ENCODE assay signal across 15 mouse cellular contexts in the genomic region with DNA sequence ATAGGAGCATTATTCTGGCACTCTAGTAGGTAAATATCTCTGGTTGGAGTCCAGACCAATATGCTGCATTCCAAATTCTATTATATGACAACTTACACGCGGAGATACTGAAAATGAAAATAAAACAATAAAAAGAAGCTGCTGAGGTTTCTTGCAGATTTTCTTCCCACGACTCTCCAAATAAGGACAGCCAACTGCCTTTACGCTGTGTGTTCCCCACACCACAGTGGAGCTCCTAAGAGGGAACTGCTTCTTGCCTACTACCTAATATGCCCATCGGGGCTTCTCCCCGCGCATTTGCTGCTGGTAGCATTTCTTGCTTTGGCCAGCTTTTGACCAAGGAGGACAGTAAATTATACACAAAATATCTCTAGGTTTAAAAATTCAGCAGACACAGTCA.
A peak's percentile ranks its signal among the peaks of the same experiment; 100 is the strongest.
DNase-seq lines count a peak whose midpoint lies in the region; ATAC-seq and TF ChIP-seq lines count a peak whose summit lies in the region.
"Had no signal": no experiment of that assay in that cellular context is flagged by ENCODE, and none has a peak within 500 bp of the region (broad histone marks: within the 10 kb centered on the region; RNA-seq: fewer than 3 reads in every experiment).

No protein-coding gene starts in this region.

- peaks cover 7% of the 10 kb centered on the region for H3K79me2 ChIP-seq in heart, adult 2 months (replicated peaks; ENCODE audit: control insufficient read depth, insufficient read depth, low read length)
- H3K79me2 ChIP-seq in liver, adult 2 months (ENCODE audit: control insufficient read depth, insufficient read depth, low read length), result peaks cover 6% of the 10 kb centered on the region; the same call in 1 of the 2 replicates

- H3K9me3 ChIP-seq in liver, embryonic 12.5 days (replicated peaks), result no peaks in the 10 kb centered on the region
- no peaks in the 10 kb centered on the region for H3K9me3 ChIP-seq in embryonic facial prominence, embryonic 14.5 days (ENCODE audit: control insufficient read depth, low read length)
- no peaks in the 10 kb centered on the region for H3K9me3 ChIP-seq in lung, postnatal 0 days (ENCODE audit: low read length)
- H3K9me3 ChIP-seq: embryonic facial prominence, embryonic 12.5 days; limb, embryonic 12.5 days had no signal

- H3K36me3 ChIP-seq in heart, adult 2 months (ENCODE audit: control insufficient read depth, insufficient read depth, low read length), result peaks cover 17% of the 10 kb centered on the region
- H3K36me3 ChIP-seq in liver, adult 2 months (ENCODE audit: control insufficient read depth, insufficient read depth, low read length), result no peaks in the 10 kb centered on the region
- peaks cover 14% of the 10 kb centered on the region for H3K36me3 ChIP-seq in liver, embryonic 12.5 days
- peaks cover 6% of the 10 kb centered on the region; the same call in 1 of the 2 replicates for H3K36me3 ChIP-seq in embryonic facial prominence, embryonic 14.5 days (ENCODE audit: control insufficient read depth, insufficient read depth, low read length)
- no peaks in the 10 kb centered on the region for H3K36me3 ChIP-seq in lung, postnatal 0 days (ENCODE audit: insufficient read depth, low read length)

- H3K9ac ChIP-seq in heart, adult 2 months (ENCODE audit: low read depth, low read length), result peak overlapping the region; percentile 31; the same call in 1 of the 2 replicates
- no peak overlapping the region for H3K9ac ChIP-seq in liver, adult 2 months (ENCODE audit: low read depth, low read length)
- H3K9ac ChIP-seq in liver, embryonic 12.5 days, result no peak overlapping the region
- H3K9ac ChIP-seq in embryonic facial prominence, embryonic 14.5 days (ENCODE audit: low read depth, low read length), result peak overlapping the region; percentile 54; the same call in 1 of the 2 replicates
- H3K9ac ChIP-seq in lung, postnatal 0 days (replicated peaks; ENCODE audit: low read depth), result 0 out of 2 replicates have a peak overlapping the region, but pooled peaks have one; percentile 23
- H3K9ac ChIP-seq: embryonic facial prominence, embryonic 12.5 days; limb, embryonic 12.5 days had no signal

- TF ChIP-seq CTCF in heart, adult 2 months (IDR thresholded peaks at IDR 0.05), result no peak
- TF ChIP-seq CTCF in liver, adult 2 months (IDR thresholded peaks at IDR 0.05; ENCODE audit: low read depth, low read length), result no peak
- TF ChIP-seq CTCF in lung, postnatal 0 days (IDR thresholded peaks at IDR 0.05), result no peak

- no peak overlapping the region for H3K4me2 ChIP-seq in liver, embryonic 12.5 days
- H3K4me2 ChIP-seq in embryonic facial prominence, embryonic 14.5 days (ENCODE audit: low read depth, low read length), result peak overlapping the region; percentile 51
- H3K4me2 ChIP-seq in lung, postnatal 0 days (replicated peaks; ENCODE audit: low read depth, low read length), result peak overlapping the region; percentile 52
- H3K4me2 ChIP-seq: embryonic facial prominence, embryonic 12.5 days; limb, embryonic 12.5 days; midbrain, embryonic 11.5 days had no signal

- TF ChIP-seq EP300 in heart, adult 2 months (IDR thresholded peaks at IDR 0.05; ENCODE audit: insufficient read depth, low read depth, low read length), result no peak
- no peak for TF ChIP-seq EP300 in lung, postnatal 0 days (IDR thresholded peaks at IDR 0.05)

- no peak for DNase-seq in heart, adult 2 months
- no peak for DNase-seq in heart, postnatal 10 days
- DNase-seq in liver, adult 2 months (ENCODE audit: extremely low read depth, low read depth, low spot score), result peak; percentile 11
- no peak for DNase-seq in embryonic facial prominence, embryonic 14.5 days (ENCODE audit: low spot score)
- DNase-seq in lung, postnatal 0 days (ENCODE audit: low spot score), result no peak
- DNase-seq in ovary, adult 18-20 months (ENCODE audit: low spot score), result no peak
- DNase-seq: B cell, adult 2 months; cerebellum, postnatal 14 days; thymus, postnatal 25 days had no signal

- H3K27ac ChIP-seq in heart, adult 2 months, result peak overlapping the region; percentile 90
- H3K27ac ChIP-seq in liver, adult 2 months (replicated peaks; ENCODE audit: insufficient read depth, low read depth, low read length), result 0 out of 2 replicates have a peak overlapping the region, but pooled peaks have one; percentile 32
- H3K27ac ChIP-seq in liver, embryonic 12.5 days, result no peak overlapping the region
- peak overlapping the region; percentile 55 for H3K27ac ChIP-seq in embryonic facial prominence, embryonic 14.5 days (replicated peaks; ENCODE audit: low read depth, low read length)
- peak overlapping the region; percentile 54; the same call in 1 of the 2 replicates for H3K27ac ChIP-seq in lung, postnatal 0 days (ENCODE audit: low read length)
- H3K27ac ChIP-seq: limb, embryonic 12.5 days had no signal

- intact Hi-C loops in heart, adult 2 months (cut with DNase I), result no loop called here
- intact Hi-C loops in heart, postnatal 10 days (cut with DNase I), result no loop called here

- WGBS in heart, adult 2 months, result 68% methylated on average over 7 of the region's 7 CpGs
- 85% methylated on average over 7 of the region's 7 CpGs for WGBS in liver, adult 2 months
- 87% methylated on average over 7 of the region's 7 CpGs for WGBS in liver, embryonic 12.5 days (ENCODE audit: insufficient replicate concordance)
- WGBS in embryonic facial prominence, embryonic 14.5 days, result 77% methylated on average over 7 of the region's 7 CpGs
- WGBS in lung, postnatal 0 days, result 79% methylated on average over 7 of the region's 7 CpGs

- peak overlapping the region; percentile 13 for H3K4me3 ChIP-seq in heart, adult 2 months
- peak overlapping the region; percentile 6 for H3K4me3 ChIP-seq in liver, adult 2 months (ENCODE audit: insufficient read depth, low read depth, low read length)
- no peak overlapping the region for H3K4me3 ChIP-seq in liver, embryonic 12.5 days
- H3K4me3 ChIP-seq in embryonic facial prominence, embryonic 14.5 days (ENCODE audit: low read depth, low read length), result peak overlapping the region; percentile 23
- peak overlapping the region; percentile 33 for H3K4me3 ChIP-seq in lung, postnatal 0 days (ENCODE audit: low read depth, low read length)
- H3K4me3 ChIP-seq: embryonic facial prominence, embryonic 12.5 days; limb, embryonic 12.5 days had no signal

- H3K4me1 ChIP-seq in heart, adult 2 months (ENCODE audit: control insufficient read depth, insufficient read depth, low read length), result peaks cover 12% of the 10 kb centered on the region
- H3K4me1 ChIP-seq in liver, adult 2 months (ENCODE audit: control insufficient read depth, insufficient read depth, low read length), result peaks cover 5% of the 10 kb centered on the region
- H3K4me1 ChIP-seq in liver, embryonic 12.5 days, result peaks cover 4% of the 10 kb centered on the region; the same call in 1 of the 2 replicates
- H3K4me1 ChIP-seq in embryonic facial prominence, embryonic 14.5 days (ENCODE audit: control insufficient read depth, insufficient read depth, low read length), result peaks cover 48% of the 10 kb centered on the region
- H3K4me1 ChIP-seq in lung, postnatal 0 days (ENCODE audit: insufficient read depth, low read depth, low read length), result peaks cover 12% of the 10 kb centered on the region

- TF ChIP-seq POLR2A in heart, adult 2 months (IDR thresholded peaks at IDR 0.05; ENCODE audit: insufficient read depth, low read depth, low read length), result no peak
- TF ChIP-seq POLR2A in liver, adult 2 months (IDR thresholded peaks at IDR 0.05; ENCODE audit: extremely low read depth, insufficient read depth, low read length), result no peak

- ATAC-seq in liver, embryonic 12.5 days, result no peak
- ATAC-seq in embryonic facial prominence, embryonic 14.5 days (ENCODE audit: low read depth), result no peak
- no peak for ATAC-seq in lung, postnatal 0 days
- no peak for ATAC-seq in CD4-positive, CD25-positive, alpha-beta regulatory T cell, adult 4 months
- ATAC-seq: inflammation-experienced regulatory T-cells, adult 6 months had no signal

- H3K27me3 ChIP-seq in heart, adult 2 months (ENCODE audit: control insufficient read depth, insufficient read depth, low read length), result no peaks in the 10 kb centered on the region
- peaks cover 3% of the 10 kb centered on the region; the same call in 1 of the 2 replicates for H3K27me3 ChIP-seq in liver, adult 2 months (ENCODE audit: control insufficient read depth, insufficient read depth, low read length)
- no peaks in the 10 kb centered on the region for H3K27me3 ChIP-seq in liver, embryonic 12.5 days (replicated peaks)
- H3K27me3 ChIP-seq in embryonic facial prominence, embryonic 14.5 days (replicated peaks; ENCODE audit: control insufficient read depth, insufficient read depth, low read length), result no peaks in the 10 kb centered on the region
- H3K27me3 ChIP-seq in lung, postnatal 0 days (replicated peaks; ENCODE audit: insufficient read depth, low read length), result no peaks in the 10 kb centered on the region
- H3K27me3 ChIP-seq: embryonic facial prominence, embryonic 12.5 days; limb, embryonic 12.5 days had no signal

Comparison
In these comparisons a context has a peak if more than half of its experiments do, and no peak if none do; other contexts are left out.
1. H3K9ac ChIP-seq: peak in heart, adult 2 months (single experiment), embryonic facial prominence, embryonic 14.5 days (single experiment) and lung, postnatal 0 days (single experiment); none in liver, adult 2 months (single experiment) and liver, embryonic 12.5 days (single experiment).